Mouse (Mus musculus) embryo, embryonic 9.5 days (tissue): ENCODE results near the gene C2cd4a.
A peak's percentile ranks its signal among the peaks of the same experiment; 100 is the strongest.

Experiments used
- DNase-seq: peaks from one replicate; pipeline ENCODE4 v3.0.0-alpha.2; 2017; ENCODE audit errors: extremely low spot score

C2cd4a gene

DNA sequence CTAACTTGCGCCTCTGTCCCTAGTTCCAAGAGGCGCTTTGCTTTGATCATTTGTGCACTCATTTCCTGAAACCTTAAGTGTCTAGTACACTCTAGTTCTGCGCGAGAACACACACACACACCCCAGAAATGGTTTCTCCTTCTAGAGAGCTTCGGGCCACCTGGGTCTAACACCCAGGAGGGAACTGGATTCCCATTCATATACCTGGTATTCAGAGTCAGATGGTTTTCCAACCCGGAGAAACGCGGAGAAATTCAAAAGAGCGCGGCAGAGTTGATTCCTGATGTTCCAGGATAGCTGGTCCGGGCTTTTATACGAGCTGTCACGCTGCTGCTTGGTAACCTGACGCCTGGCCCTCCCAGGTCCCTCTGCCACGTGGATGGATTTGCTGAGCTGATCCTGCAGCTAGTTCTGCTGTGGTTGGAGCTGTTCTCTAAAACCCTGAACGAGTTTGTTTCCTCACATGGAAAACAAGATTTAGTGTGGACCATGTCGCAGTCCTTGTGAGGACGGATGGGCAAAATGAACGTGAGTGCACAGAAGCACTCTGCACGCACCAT lies at the start of gene C2cd4a:
TSS of gene C2cd4a (minus strand) at position 285 of the 560 bp plus-strand sequence.
- peak; percentile 63 for DNase-seq

DNA sequence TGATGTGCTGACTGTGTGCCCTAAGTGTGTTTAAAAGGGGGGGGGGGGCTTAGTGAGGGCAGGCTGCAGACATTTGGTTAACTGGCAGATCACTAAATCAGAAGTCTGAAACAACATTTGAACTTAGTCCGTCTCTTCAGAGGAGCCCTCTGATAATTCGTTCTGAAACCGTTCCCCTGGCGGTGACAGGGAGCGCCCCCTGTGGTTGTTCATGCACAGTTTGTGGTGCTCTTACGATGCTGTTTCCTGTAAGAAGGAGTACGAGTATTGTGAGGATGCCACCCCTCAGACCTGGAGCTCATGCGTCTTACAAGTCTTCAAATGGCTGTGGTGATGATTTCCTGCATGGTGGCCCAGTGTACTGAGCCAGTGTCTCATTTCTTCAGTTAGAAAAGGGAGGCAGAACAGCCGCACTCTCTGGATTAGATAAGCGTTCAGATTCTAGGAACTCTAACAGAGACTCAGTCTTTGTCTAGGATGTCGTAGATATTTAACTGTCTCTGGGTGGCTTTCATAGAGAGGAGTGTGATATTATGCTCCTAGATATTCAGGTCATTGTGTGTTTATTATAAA lies 46.2 kb upstream of the C2cd4a start:
- DNase-seq = no peak

DNA sequence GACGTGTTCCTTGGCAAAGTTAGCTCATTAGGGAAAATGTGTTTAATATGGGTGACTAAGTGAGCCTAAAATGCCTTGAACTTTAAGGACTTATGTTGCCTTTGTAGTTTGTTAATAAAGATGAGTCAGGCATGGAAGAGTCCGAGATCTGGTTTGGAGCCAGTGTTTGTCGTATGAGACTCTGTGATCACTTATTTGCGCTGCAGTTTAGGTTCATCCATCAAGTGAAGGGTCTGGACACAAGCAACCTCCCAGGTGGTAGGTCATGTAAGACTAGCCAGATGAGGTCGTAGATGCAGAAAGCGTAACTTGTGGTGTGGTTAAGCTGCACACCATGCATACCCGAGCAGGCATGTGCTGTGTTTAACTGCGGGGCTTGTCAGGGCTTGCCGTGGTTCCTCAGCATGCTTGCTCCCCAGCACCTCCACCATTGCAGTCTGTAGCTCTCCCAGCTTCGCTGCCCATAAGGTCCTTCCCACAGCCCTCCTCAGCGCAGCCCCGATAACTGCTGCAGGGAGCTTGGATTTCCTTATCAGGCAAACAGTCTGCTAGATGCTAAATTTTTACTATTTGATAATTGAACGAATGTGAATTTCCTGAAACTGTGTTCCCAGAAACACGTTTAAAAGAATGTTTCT lies 45.1 kb upstream of the C2cd4a start:
- peak; percentile 21 for DNase-seq

GRCm38 (mm10) chr9:67875337-67875736 lies 43.2 kb upstream of the C2cd4a start:
- DNase-seq = no peak

GRCm38 (mm10) chr9:67874522-67875222 lies 42.5 kb upstream of the C2cd4a start:
- DNase-seq = no peak

DNA sequence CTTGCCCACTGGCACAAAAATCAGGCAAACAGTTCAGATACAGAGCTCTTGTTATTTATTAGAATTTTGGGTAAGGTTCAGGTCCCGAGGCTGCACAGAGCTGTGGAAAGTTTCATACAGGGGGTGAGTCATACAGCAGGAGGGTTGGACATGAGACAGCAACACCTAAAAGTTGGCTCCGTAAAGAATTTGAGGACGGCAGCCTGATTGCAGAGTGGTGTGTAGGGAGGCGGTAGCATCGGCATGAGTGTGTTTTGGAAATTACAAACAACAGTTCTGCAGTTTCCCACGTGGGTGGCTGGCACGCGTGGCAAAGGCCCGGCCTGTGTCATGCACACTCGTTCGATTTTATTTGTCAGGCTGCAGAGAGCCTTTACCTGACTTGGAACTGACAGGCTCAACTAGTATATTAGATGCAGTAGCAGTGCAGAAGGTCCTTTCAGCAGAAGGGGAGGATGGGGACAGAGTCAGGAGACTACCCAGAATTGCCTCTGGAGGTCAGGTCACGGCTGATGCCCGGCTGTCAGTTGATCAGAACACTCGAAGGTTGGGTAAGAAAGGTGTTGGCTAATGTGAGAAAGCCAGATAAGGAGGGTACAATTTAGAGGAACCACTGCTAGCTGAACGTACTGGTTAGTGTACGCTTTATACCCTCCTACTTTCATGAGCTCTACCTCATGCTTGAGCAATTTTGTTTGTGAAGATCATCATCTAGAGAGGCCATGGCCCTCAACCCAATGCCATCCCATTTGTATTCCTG lies 37.7 kb upstream of the C2cd4a start:
- DNase-seq = no peak

GRCm38 (mm10) chr9:67867411-67867810 lies 35.3 kb upstream of the C2cd4a start:
- DNase-seq = no peak

- no peak for DNase-seq
Measured at GRCm38 (mm10) chr9:67865411-67865810, 33.3 kb upstream of the C2cd4a start.

DNA sequence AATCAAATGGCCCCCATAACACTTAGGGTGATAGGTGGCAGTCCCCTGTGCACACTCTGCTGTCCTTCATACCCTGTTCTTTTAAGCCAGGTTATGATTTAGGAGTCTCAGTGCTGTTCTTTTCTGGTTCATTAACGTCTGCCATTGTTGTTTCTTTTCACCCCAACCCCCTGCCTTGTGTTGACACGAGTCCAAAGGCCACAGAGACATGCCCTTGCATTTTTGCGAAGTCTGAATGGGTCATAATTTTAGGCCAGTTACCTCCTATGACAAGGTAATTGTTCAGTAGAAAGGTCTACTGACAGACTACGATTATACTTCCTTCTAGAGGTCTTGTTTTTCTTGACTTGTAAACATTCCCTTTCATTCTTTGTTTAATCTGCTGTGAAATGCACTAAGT lies 31.9 kb upstream of the C2cd4a start:
- DNase-seq = no peak

GRCm38 (mm10) chr9:67863332-67863731 lies 31.2 kb upstream of the C2cd4a start:
- DNase-seq = no peak

DNA sequence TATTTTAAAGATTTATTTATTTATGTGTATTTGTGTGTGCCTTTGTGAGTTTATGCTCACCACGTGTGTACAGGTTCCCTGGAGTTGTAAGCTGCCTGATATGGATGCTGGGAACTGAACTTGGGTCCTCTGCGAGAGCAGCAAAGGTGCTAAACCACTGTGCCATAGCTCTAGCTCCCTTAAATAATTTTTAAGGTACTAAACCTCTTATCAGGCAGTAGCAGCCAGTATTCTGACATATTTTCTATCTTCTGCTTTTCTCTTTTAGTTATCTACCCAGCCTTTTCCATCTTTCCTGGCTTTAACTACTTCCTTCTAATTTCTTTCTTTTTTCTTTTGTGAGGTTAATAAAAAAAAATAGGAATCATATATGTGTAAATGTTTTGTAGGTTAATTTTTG lies 28.1 kb upstream of the C2cd4a start:
- DNase-seq = no peak

DNA sequence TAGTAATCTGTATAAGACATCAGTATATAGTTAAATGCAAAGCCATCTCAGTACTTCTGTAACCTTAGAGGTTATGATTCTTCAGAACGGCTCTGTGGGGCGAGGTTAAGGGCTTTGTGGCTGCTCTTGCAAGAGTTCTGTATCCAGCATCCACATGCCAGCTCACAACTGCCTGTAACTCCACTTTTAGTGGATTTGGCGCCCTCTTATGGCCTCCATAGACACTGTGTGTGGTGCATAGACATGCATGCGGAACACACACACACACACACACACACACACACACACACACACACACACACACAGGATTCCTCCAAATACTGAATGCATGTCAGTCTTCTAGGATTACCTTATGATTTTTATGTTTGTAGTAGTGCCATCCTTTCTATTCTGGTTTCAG lies 19.0 kb upstream of the C2cd4a start:
- no peak for DNase-seq

DNA sequence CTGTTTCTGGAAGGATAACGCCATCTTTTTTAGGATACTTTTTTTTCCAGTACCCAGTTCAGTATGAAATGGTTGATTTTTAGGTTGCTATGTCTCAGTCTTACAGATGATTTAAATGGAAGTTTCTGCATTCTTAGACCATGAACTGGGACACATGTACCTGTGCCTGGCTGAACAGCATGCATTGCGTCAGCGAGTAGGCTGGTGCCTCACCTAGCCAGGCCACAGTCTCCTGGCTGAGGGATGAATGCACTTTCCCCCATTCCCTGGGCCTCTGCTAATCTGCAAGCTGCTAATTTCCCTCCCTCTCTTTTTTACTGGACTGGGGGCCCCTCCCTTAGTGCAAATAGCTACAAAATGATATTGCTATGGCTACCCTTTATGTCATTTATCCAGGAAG lies 17.7 kb upstream of the C2cd4a start:
- DNase-seq = no peak

DNA sequence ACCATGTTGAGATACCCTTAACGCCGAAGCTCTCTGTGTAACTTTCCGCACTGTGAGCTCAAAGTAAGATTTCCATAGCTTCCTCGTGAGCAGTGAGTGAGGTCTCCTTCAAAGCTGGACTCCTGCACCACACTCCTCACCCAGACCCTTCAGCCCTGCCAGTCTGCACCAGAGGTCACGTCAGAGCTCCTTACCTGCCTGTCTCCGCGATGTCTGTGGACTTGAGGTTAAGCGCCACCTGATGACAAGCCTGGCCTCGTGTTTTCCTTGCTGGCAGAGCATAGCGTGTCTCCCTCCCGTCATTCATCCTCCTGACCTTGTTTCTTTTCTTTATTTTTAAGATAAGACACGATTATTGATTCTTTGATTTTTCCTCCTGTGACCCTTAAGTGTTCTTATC lies 17.3 kb upstream of the C2cd4a start:
- no peak for DNase-seq

- DNase-seq = no peak
Measured at GRCm38 (mm10) chr9:67847606-67848005, 15.5 kb upstream of the C2cd4a start.

GRCm38 (mm10) chr9:67846089-67846488 lies 14.0 kb upstream of the C2cd4a start:
- DNase-seq = no peak

DNA sequence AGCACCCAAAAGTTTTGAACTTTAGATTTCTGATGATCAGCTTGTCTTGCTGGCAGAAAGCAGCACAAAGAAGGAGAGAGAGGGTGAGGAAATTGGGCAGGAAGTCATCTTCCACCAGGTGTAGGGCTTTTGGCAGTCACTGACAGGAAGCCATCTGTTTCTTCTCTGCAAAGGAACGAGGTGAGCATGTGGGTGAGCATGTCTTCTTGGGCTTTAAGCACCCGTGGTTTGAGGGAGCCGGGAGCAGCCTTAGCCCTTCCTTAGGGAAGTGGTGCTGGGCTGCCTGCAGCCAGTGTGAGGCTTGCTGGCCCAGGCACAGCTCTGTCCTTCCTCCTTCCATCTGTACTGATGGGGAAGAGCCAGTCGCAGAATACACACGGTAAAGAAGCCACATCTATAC lies 13.5 kb upstream of the C2cd4a start:
- no peak for DNase-seq

GRCm38 (mm10) chr9:67845012-67845411 lies 12.9 kb upstream of the C2cd4a start:
- DNase-seq = no peak

DNA sequence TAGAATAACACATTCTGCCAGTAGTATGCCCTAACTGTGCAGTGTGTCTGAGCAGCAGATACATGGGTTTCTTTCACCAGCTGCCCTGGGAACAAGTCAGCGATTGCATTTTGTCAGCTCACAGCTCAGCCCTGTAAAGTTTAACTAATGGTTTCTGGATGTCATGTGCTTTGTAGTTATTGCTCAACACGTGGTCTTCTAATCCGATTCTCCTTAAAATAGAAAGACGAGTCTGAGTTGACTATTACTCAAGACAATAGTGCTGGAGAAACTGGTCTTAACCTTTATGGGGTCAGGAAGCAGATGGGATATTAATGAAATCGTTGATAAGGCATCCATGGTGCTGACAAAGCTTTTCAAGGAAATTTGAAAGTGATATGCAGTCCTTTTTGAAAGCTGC lies 10.7 kb upstream of the C2cd4a start:
- DNase-seq = no peak

DNA sequence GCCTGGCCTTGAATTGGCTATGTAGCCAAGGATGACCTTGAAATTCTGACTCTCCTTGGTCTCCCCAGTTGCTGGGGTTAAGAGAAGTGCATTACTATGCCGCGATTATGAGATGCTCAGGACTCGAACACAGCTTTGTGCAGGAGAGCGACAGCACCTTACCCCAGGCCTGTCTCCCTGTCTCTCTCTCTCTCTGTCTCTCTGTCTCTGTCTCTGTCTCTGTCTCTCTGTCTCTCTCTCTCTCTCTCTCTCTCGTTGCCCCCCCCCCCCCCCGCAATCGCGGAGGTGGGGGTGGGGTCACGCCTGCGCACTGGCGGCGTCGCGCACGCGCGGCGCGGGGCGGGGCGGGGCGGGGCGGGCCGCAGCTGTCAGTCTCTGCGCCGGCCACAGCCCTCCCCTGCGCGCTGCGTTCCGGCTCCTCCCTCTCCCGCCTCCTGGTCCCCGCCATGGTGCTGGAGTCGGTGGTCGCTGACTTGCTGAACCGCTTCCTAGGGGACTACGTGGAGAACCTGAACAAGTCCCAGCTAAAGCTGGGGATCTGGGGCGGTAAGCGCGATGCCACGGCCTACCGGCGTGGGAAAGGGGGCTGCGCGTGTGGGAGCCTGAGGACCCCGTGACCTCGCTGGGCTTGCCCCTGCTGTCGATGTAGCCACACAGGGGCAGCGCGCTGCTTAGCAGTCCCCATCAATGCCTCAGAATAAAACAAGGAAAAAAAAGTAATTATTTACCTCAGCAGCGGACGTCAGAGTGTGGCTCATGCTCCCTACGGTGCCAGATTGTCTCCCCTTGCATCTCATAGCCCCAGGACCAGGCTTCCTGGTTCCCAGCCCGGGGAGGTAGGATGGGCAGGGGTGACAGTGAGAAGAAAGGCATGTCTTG lies 8.1 kb upstream of the C2cd4a start, which contains the start of gene Vps13c:
TSS of gene Vps13c (plus strand) at position 416 of the 879 bp plus-strand sequence.
- DNase-seq = peak; percentile 90

- no peak for DNase-seq
Measured at GRCm38 (mm10) chr9:67837311-67837710, 5.2 kb upstream of the C2cd4a start.
